Mouse (Mus musculus): ENCODE data around the gene Clk3. TPM values are rescaled to one million over a fixed set of nuclear protein-coding genes. Genes with fewer than 3 reads are reported as not detected.
"Not testable (repeated sequence)": the region's sequence is repeated elsewhere in the genome, so short reads cannot be mapped to it uniquely, and the experiment has no call there.

The Clk3 gene
- total and polyA plus RNA-seq, 3 experiments, result 36.9 to 119 (median 56.8) TPM

DNA sequence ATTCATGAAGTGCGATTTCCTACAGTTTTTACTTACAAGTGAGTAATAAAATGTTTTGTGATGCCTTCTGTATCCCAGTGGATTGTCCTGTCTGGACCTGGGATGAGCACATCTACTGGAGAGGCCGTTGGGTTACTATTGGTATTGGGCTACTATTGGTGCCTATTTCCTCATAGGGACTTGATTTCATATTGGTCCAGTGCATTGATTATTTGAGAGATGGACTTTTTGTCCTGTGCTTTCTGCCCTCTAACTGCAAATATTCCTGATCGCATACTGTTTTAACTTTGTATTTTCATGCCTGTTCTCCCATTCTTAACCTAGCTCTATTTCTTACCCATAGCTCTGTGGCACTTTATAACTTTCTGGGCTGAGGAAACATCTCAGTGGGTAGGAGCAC lies 41.0 kb downstream of the Clk3 start:
- ATAC-seq (ENCODE audit: extremely low read depth, insufficient number of reproducible peaks, low FRiP score, poor library complexity, severe bottlenecking), result no peak

DNA sequence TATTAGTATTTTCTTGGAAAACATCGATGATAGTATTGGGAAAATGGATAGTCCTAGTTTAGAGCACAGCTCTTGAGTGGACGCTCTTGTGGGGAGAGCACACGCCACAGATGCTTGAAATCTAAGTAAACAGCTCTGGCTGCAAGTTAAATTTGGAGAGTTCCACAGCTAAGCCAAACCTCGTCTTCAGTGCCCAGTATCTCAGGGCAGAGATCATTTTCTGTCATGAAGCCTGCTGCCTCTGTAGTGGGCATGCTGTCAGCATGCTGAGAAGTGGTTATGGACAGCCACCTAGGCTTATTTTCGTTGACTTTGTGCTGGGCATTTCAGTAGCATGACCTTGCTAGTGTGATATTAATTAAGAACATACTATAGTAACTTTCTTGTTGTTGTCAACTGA lies 41.9 kb downstream of the Clk3 start:
- TF ChIP-seq GATA2 (IDR thresholded peaks at IDR 0.05; ENCODE audit: borderline replicate concordance, low read depth, low read length) (no peak), CTCF (IDR thresholded peaks at IDR 0.05; ENCODE audit: low read depth, low read length) (no peak), TAL1 (conservative IDR thresholded peaks at IDR 0.05; ENCODE audit: low read depth, low read length) (no peak), GATA1 (IDR thresholded peaks at IDR 0.05; ENCODE audit: borderline replicate concordance, low read length) (no peak), POLR2AphosphoS5 (IDR thresholded peaks at IDR 0.05; ENCODE audit: insufficient replicate concordance, low read depth, low read length) (no peak)
- Histone ChIP-seq H3K9me3 (replicated peaks) (no peaks in the 10 kb centered on the region), H3K4me1 (ENCODE audit: insufficient read depth, low read depth, low read length) (no peaks in the 10 kb centered on the region), H3K27me3 (ENCODE audit: insufficient read depth, low read length) (no peaks in the 10 kb centered on the region), H3K4me3 (ENCODE audit: low read depth, low read length) (no peak overlapping the region), H3K36me3 (replicated peaks) (peaks cover 91% of the 10 kb centered on the region)
- ATAC-seq (ENCODE audit: extremely low read depth, insufficient number of reproducible peaks, low FRiP score, poor library complexity, severe bottlenecking) (no peak), DNase-seq (ENCODE audit: low spot score) (no peak)

More for the DNA sequence above, 41.0 kb downstream of the Clk3 start:
- H3K27me3 ChIP-seq (ENCODE audit: insufficient read depth, low read length), result no peaks in the 10 kb centered on the region
- no peaks in the 10 kb centered on the region for H3K9me3 ChIP-seq (replicated peaks)
- DNase-seq (ENCODE audit: low spot score), result no peak
- peaks cover 91% of the 10 kb centered on the region for H3K36me3 ChIP-seq (replicated peaks)
- no peak for TF ChIP-seq GATA1 (IDR thresholded peaks at IDR 0.05; ENCODE audit: borderline replicate concordance, low read length)
- TF ChIP-seq CTCF (IDR thresholded peaks at IDR 0.05; ENCODE audit: low read depth, low read length), result no peak
- no peak for TF ChIP-seq TAL1 (conservative IDR thresholded peaks at IDR 0.05; ENCODE audit: low read depth, low read length)
- TF ChIP-seq GATA2 (IDR thresholded peaks at IDR 0.05; ENCODE audit: borderline replicate concordance, low read depth, low read length), result no peak
- H3K4me1 ChIP-seq (ENCODE audit: insufficient read depth, low read depth, low read length), result no peaks in the 10 kb centered on the region
- no peak overlapping the region for H3K4me3 ChIP-seq (ENCODE audit: low read depth, low read length)

DNA sequence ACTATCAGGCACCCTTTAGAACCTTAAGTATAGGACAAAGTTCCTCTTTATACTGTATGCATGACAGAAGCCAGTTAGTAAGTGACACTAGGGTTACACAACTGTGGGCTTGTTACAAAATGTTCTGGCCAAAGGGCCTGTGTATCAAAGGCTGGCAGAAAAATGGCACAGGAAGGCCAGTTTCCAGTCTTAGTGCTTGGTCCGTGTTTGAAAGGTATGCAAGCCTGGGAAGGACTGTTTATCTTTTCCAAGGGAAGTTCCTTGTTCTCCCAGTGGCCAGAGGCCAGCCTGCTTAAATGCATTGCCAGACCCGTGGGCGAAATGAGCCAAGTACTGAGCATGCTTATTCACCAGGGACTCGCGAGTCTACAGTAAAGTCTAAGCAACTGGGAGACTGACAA lies 42.3 kb downstream of the Clk3 start:
- H3K27me3 ChIP-seq (ENCODE audit: insufficient read depth, low read length), result no peaks in the 10 kb centered on the region
- H3K4me3 ChIP-seq (ENCODE audit: low read depth, low read length), result no peak overlapping the region
- no peak for ATAC-seq (ENCODE audit: extremely low read depth, insufficient number of reproducible peaks, low FRiP score, poor library complexity, severe bottlenecking)
- H3K4me1 ChIP-seq (ENCODE audit: insufficient read depth, low read depth, low read length), result no peaks in the 10 kb centered on the region
- DNase-seq (ENCODE audit: low spot score), result no peak
- peaks cover 94% of the 10 kb centered on the region for H3K36me3 ChIP-seq (replicated peaks)
- TF ChIP-seq POLR2AphosphoS5 (IDR thresholded peaks at IDR 0.05; ENCODE audit: insufficient replicate concordance, low read depth, low read length) (no peak), CTCF (IDR thresholded peaks at IDR 0.05; ENCODE audit: low read depth, low read length) (no peak), TAL1 (conservative IDR thresholded peaks at IDR 0.05; ENCODE audit: low read depth, low read length) (no peak), GATA1 (IDR thresholded peaks at IDR 0.05; ENCODE audit: borderline replicate concordance, low read length) (no peak)
- no peaks in the 10 kb centered on the region for H3K9me3 ChIP-seq (replicated peaks)

DNA sequence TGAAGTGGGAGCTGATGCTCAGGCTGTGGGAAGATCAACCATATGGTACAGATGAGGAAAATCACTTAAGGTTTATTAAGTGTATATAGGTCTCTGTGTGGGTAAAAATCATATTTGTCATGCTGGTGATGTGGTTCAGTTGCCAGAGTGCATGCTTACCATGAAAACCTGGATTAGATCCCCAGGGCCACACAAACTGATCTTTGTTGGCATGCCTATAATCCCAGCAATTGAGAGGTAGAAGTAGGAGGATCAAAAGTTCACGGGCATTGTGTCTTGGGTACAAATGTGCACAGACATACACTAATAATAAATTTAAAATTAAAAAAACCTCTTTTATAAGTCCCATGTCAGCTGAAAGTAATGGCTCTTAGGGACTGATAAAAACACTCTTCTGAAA lies 43.3 kb downstream of the Clk3 start:
- no peak for DNase-seq (ENCODE audit: low spot score)
- peaks cover 94% of the 10 kb centered on the region for H3K36me3 ChIP-seq (replicated peaks)
- H3K4me3 ChIP-seq (ENCODE audit: low read depth, low read length), result no peak overlapping the region
- no peaks in the 10 kb centered on the region for H3K9me3 ChIP-seq (replicated peaks)
- TF ChIP-seq TAL1 (conservative IDR thresholded peaks at IDR 0.05; ENCODE audit: low read depth, low read length) (no peak), CTCF (IDR thresholded peaks at IDR 0.05; ENCODE audit: low read depth, low read length) (no peak), GATA1 (IDR thresholded peaks at IDR 0.05; ENCODE audit: borderline replicate concordance, low read length) (no peak), POLR2AphosphoS5 (IDR thresholded peaks at IDR 0.05; ENCODE audit: insufficient replicate concordance, low read depth, low read length) (no peak), GATA2 (IDR thresholded peaks at IDR 0.05; ENCODE audit: borderline replicate concordance, low read depth, low read length) (no peak)
- no peaks in the 10 kb centered on the region; the same call in 1 of the 2 replicates for H3K4me1 ChIP-seq (ENCODE audit: insufficient read depth, low read depth, low read length)
- H3K27me3 ChIP-seq (ENCODE audit: insufficient read depth, low read length), result no peaks in the 10 kb centered on the region
- no peak for ATAC-seq (ENCODE audit: extremely low read depth, insufficient number of reproducible peaks, low FRiP score, poor library complexity, severe bottlenecking)

DNA sequence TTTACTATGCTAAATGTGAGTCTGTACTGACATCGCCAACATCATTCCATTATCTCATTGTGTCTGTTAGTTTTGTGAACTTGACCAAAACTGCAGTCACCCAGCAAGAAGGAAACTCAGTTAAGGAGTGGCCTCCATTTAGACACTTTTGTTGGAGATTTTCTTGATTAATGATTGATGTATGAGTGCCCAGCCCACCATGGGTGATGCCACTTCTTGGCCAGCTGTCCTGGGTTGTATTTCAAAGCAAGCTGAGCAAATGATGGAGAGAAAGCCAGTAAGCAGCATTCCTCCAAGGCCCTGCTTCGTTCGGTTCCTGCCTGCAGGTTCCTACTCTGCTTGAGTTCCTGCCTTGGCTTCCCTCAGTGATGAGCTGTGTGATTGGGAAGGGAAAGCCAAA lies 44.9 kb downstream of the Clk3 start:
- Histone ChIP-seq H3K4me1 (ENCODE audit: insufficient read depth, low read depth, low read length) (no peaks in the 10 kb centered on the region; the same call in 1 of the 2 replicates), H3K4me3 (ENCODE audit: low read depth, low read length) (no peak overlapping the region), H3K27me3 (ENCODE audit: insufficient read depth, low read length) (no peaks in the 10 kb centered on the region), H3K36me3 (replicated peaks) (peaks cover 92% of the 10 kb centered on the region), H3K9me3 (replicated peaks) (no peaks in the 10 kb centered on the region)
- TF ChIP-seq TAL1 (conservative IDR thresholded peaks at IDR 0.05; ENCODE audit: low read depth, low read length), result no peak
- TF ChIP-seq CTCF (IDR thresholded peaks at IDR 0.05; ENCODE audit: low read depth, low read length), result no peak
- TF ChIP-seq GATA1 (IDR thresholded peaks at IDR 0.05; ENCODE audit: borderline replicate concordance, low read length), result no peak
- ATAC-seq (ENCODE audit: extremely low read depth, insufficient number of reproducible peaks, low FRiP score, poor library complexity, severe bottlenecking) (no peak), DNase-seq (ENCODE audit: low spot score) (no peak)

DNA sequence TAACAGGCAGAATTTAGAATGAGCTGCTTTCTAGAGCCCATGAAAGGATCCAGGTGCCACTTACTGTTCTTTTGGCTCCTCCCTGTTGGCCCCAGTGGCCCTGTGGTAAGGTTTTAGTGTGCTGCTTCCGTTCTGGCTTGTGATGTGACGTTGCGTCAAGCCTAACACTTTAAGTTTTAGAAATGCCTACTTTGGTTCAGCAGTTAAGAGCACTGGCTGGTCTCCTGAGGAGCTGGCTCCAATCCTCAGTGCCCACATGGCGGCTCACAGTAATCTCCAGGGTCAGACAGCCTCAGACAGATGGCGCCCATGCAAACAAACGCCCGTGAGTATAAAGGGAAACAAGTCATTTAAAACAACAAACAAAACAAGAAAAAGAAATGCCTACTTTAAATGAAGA lies 47.3 kb downstream of the Clk3 start:
- Histone ChIP-seq H3K9me3 (replicated peaks) (no peaks in the 10 kb centered on the region), H3K4me1 (ENCODE audit: insufficient read depth, low read depth, low read length) (no peaks in the 10 kb centered on the region; the same call in 1 of the 2 replicates), H3K4me3 (ENCODE audit: low read depth, low read length) (no peak overlapping the region), H3K27me3 (ENCODE audit: insufficient read depth, low read length) (no peaks in the 10 kb centered on the region), H3K36me3 (replicated peaks) (peaks cover 95% of the 10 kb centered on the region)
- ATAC-seq (ENCODE audit: extremely low read depth, insufficient number of reproducible peaks, low FRiP score, poor library complexity, severe bottlenecking) (no peak), DNase-seq (ENCODE audit: low spot score) (no peak)
- no peak for TF ChIP-seq POLR2AphosphoS5 (IDR thresholded peaks at IDR 0.05; ENCODE audit: insufficient replicate concordance, low read depth, low read length)
- TF ChIP-seq GATA2 (IDR thresholded peaks at IDR 0.05; ENCODE audit: borderline replicate concordance, low read depth, low read length), result no peak
- no peak for TF ChIP-seq TAL1 (conservative IDR thresholded peaks at IDR 0.05; ENCODE audit: low read depth, low read length)

DNA sequence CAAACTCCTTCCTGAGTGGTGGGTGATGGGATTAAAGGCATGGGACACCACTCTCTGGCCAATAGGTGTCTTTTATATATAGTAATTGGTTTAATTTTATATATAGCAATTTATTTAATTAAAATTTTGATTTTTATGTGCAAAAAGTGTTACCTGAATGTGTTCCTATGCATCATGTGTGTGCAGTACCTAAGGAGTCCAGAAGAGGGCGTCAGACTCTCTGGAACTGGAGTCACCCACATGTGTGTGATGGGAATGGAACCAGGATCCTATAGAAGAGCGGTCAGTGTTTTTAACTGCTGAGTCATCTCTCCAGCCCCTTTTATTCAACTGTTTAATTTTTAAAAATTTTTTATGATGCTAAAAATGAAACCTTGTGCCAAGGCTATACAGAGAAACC lies 53.5 kb downstream of the Clk3 start:
- peaks cover 61% of the 10 kb centered on the region for H3K36me3 ChIP-seq (replicated peaks)
- H3K9me3 ChIP-seq (replicated peaks), result 0 out of 2 replicates have a peak, but pooled peaks cover 3% of the 10 kb centered on the region
- no peak for TF ChIP-seq GATA2 (IDR thresholded peaks at IDR 0.05; ENCODE audit: borderline replicate concordance, low read depth, low read length)
- no peak for TF ChIP-seq CTCF (IDR thresholded peaks at IDR 0.05; ENCODE audit: low read depth, low read length)
- no peak for TF ChIP-seq TAL1 (conservative IDR thresholded peaks at IDR 0.05; ENCODE audit: low read depth, low read length)
- TF ChIP-seq GATA1 (IDR thresholded peaks at IDR 0.05; ENCODE audit: borderline replicate concordance, low read length), result no peak
- no peak for TF ChIP-seq POLR2AphosphoS5 (IDR thresholded peaks at IDR 0.05; ENCODE audit: insufficient replicate concordance, low read depth, low read length)
- no peak overlapping the region for H3K4me3 ChIP-seq (ENCODE audit: low read depth, low read length)
- DNase-seq (ENCODE audit: low spot score) (no peak), ATAC-seq (ENCODE audit: extremely low read depth, insufficient number of reproducible peaks, low FRiP score, poor library complexity, severe bottlenecking) (no peak)
- H3K4me1 ChIP-seq (ENCODE audit: insufficient read depth, low read depth, low read length), result peaks cover 25% of the 10 kb centered on the region
- H3K27me3 ChIP-seq (ENCODE audit: insufficient read depth, low read length), result no peaks in the 10 kb centered on the region

DNA sequence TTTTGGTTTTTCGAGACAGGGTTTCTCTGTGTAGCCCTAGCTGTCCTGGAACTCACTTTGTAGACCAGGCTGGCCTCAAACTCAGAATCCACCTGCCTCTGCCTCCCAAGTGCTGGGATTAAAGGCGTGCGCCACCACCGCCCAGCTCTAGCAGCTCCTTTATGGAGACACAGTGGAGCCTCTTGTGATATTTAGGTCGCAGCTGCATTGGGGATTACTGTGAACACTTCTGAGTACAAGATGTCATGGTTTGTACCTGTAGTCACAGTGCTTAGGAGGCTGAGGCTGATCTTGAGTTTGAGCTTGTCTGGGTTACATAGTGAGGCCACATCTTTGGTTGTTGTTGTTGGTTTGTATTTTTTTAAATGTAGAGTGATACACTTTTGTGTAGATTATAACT lies 55.4 kb downstream of the Clk3 start:
- Histone ChIP-seq H3K36me3 (replicated peaks) (peaks cover 42% of the 10 kb centered on the region), H3K4me1 (ENCODE audit: insufficient read depth, low read depth, low read length) (peaks cover 25% of the 10 kb centered on the region)
- not testable (repeated sequence) for H3K4me3 ChIP-seq (ENCODE audit: low read depth, low read length); H3K27me3 ChIP-seq (ENCODE audit: insufficient read depth, low read length); DNase-seq (ENCODE audit: low spot score); H3K9me3 ChIP-seq (replicated peaks); ATAC-seq (ENCODE audit: extremely low read depth, insufficient number of reproducible peaks, low FRiP score, poor library complexity, severe bottlenecking)

Measured in G1E (cell line).